Mouse (Mus musculus): ENCODE data around the gene Shmt2. TPM values are rescaled to one million over a fixed set of nuclear protein-coding genes. Genes with fewer than 3 reads are reported as not detected.

The Shmt2 gene
- total RNA-seq, 2 experiments from 2014 or later: 102 to 126 TPM

DNA sequence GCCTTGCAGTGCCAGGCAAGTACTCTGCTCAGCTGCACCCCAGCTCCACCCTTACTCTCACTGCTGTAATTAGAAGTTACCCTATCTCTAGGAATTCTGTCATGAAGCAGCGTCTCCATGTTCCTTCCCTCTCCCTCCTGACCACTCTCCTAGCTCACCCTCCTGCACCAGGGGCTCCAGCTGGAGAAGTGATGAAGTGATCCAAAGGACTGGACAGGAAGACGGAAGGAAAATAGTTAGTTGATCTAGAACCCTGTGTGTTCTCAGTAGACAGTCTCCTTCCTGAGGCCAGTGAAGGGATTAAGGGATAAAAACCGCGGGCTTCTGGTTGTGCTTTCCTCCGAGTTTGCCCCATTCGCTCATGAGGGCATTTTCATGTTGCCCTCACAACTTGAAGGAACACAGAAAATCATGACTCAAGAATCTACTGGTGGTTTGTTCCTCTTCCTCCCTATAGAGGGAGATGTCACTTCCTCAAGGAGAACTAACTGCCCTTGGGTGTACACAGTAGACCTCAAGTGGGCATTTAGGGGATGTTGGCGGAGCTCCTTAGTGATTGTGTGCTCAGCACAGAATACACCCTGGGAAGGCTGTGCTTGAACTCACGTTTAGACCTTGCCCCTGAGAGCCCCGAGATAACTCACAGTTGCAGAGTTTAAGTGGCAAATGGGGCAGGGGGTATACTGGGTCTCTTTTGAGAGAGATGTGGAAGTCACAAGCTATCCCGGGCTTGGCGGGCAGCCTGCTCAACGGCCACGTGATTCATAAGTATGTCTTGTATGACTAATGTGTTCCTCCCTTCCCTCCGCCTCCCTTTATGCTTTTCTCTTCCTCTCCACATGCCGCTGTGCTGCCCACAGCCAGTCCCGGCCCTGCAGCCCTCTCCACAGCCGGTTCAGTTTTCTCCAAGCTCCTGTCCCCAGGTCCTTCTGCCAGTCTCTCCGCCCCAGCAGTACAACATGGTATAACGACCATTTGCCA is 41.1 kb downstream of the Shmt2 start:
- peak; percentile 86 for ATAC-seq (replicated peaks; ENCODE audit: poor library complexity, severe bottlenecking)

DNA sequence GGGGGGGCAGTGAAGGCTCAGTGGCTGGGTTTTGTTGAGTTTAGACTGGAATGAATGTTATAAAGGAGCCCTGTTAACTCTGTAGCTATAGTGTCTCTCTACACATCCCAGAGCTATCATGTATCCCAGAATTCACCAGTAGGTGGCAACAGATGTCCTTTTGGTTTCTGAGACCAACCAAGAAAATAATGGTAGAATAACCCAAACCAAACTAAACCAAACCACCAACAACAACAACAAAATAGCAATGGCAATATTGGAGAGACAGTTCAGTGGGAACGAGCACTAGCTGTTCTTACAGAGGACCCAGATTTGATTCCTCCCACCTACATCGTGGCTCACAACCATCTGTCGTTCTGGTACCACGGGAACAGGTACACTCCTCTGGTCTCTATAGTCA is 43.1 kb downstream of the Shmt2 start:
- no peak for ATAC-seq (replicated peaks; ENCODE audit: poor library complexity, severe bottlenecking)

DNA sequence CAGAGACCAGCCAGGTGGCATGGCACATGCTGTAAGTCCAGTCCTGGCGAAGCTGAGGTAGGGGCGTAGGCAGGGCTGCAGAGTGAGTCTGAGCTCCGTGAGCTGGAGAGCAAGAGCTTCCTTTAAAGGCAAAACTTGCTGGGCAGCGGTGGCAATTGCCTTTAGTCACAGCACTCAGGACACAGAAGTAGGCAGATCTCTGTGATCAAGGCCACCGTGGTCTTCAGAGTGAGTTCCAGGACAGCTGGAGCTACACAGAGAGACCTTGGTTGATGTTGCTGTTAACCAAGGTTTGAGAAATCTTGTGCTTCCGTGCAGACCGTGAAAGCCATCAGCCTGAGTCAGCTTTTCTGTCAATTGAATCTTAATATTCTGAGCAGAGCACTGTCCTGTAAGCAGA is 44.9 kb downstream of the Shmt2 start:
- no peak for ATAC-seq (replicated peaks; ENCODE audit: poor library complexity, severe bottlenecking)

DNA sequence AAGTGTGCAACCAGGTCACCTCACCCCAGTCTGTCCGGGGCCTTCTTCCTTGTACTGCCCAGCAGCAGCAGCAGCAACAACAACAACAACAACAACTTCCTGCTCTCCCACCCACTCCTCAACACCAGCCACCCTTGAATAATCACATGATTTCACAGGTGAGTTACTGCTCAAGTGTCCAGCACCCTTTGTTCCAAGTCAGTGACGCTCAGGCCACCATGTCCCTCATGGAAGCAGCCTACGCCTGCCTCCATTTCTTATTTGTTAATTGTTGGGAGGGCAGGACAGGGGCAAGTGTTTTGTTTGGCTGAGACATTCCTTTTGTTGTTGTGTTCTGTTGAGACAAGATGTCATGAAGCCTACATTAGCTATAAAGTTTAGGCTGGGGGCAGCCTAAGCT is 45.7 kb downstream of the Shmt2 start:
- ATAC-seq (replicated peaks; ENCODE audit: poor library complexity, severe bottlenecking): no peak

DNA sequence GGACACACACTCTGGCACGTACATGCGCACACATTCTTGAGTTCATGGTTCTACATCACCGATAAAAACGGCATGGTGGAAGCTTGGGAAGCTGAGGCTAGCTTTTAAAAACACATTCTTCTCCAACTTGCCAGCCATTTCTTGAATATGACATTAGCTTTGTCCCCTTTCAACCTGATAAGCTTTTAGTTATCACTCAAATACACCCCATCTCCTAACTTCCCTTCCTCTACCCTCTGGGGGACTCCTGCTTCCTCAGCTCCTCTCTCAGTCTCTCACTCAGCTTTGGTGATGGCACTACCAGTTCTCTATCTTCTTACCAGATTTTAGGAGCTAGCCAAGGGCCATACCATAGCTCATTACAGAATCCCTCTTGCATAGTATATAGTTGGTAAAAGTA is 47.1 kb downstream of the Shmt2 start:
- no peak for ATAC-seq (replicated peaks; ENCODE audit: poor library complexity, severe bottlenecking)

DNA sequence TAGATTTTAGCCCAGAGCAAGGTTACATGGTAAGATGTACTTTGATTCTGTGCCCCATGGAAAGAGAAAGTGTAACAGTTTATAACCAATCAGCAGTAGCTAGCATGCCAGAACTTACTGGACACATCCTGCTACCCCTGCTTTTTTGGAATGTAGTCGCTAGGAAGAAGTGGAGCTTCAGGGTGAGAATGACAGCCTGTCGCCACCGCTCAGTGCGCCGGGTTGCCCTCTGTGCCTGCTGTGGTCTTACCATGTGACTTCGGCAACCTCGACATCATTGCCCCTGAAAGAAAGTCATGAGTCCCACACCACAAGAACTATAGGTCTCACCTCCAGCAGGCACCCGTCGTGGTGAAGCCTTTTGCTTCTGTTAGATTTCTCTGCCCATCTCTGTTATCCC is 49.5 kb downstream of the Shmt2 start:
- no peak for ATAC-seq (replicated peaks; ENCODE audit: poor library complexity, severe bottlenecking)

DNA sequence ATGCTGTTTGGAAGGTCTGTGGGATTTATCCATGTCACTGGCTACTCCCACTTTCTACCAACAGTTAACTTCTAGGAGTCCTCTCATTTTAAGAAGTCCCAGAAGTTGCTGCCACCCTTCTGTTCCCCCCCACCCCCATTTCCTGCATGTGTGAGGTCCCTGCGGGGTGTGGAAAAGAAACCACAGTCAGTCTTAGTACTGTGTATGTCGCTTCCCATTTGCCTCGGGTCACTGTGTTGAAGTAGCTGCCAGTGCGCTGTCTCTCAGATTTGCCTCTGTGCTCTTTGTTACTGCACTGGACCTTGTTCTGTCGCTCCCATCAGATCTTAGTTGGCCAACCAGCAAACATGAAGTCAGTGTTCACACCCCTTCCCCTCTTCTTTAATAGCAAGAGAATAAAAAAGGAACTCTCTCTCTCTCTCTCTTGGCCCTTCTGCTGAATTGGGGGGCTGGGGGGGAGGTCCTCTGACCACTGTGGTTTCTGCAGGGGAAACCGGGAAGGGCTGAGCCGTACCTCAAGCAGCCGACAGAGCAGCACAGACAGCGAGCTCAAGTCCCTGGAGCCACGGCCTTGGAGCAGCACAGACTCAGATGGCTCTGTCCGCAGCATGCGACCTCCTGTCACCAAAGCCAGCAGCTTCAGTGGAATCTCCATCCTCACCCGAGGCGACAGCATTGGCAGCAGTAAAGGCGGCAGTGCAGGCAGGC is 50.8 kb downstream of the Shmt2 start:
- peak; percentile 90 for ATAC-seq (replicated peaks; ENCODE audit: poor library complexity, severe bottlenecking)

Other genes with a start within 250 kb of the Shmt2 start
- gene Mbd6, start 233.4 kb downstream of the Shmt2 start, total RNA-seq (2014; fragmentation: Nextera tagmentation): 53.3 and 72.1 TPM in 2 replicates
- 4.1 TPM in 2 replicates for gene Mbd6, start 233.4 kb downstream of the Shmt2 start, total RNA-seq (2017)
- 63.0 and 105 TPM in 2 replicates for gene Mars, start 210.7 kb downstream of the Shmt2 start, total RNA-seq (2014; fragmentation: Nextera tagmentation)
- 193 and 221 TPM in 2 replicates for gene Mars, start 210.7 kb downstream of the Shmt2 start, total RNA-seq (2017)
- 46.0 and 53.1 TPM in 2 replicates for gene Arhgap9, start 200.5 kb downstream of the Shmt2 start, total RNA-seq (2014; fragmentation: Nextera tagmentation)
- gene Arhgap9, start 200.5 kb downstream of the Shmt2 start, total RNA-seq (2017): 34.7 and 51.8 TPM in 2 replicates
- not detected in 2 replicates for gene Gli1, start 180.5 kb downstream of the Shmt2 start, total RNA-seq (2014; fragmentation: Nextera tagmentation)
- gene Gli1, start 180.5 kb downstream of the Shmt2 start, total RNA-seq (2017): not detected in 2 replicates
- gene Inhbe, start 168.0 kb downstream of the Shmt2 start, total RNA-seq (2014; fragmentation: Nextera tagmentation): not detected in 2 replicates
- not detected in 2 replicates for gene Inhbe, start 168.0 kb downstream of the Shmt2 start, total RNA-seq (2017)
- not detected in 2 replicates for gene Inhbc, start 152.0 kb downstream of the Shmt2 start, total RNA-seq (2014; fragmentation: Nextera tagmentation)
- not detected in 2 replicates for gene Inhbc, start 152.0 kb downstream of the Shmt2 start, total RNA-seq (2017)
- gene R3hdm2, start 142.1 kb downstream of the Shmt2 start, total RNA-seq (2014; fragmentation: Nextera tagmentation): 50.6 and 56.7 TPM in 2 replicates
- gene R3hdm2, start 142.1 kb downstream of the Shmt2 start, total RNA-seq (2017): 25.1 and 44.5 TPM in 2 replicates
- 0.90 TPM in 1 of 2 replicates, not detected in the other for gene Stac3, start 20.8 kb downstream of the Shmt2 start, total RNA-seq (2014; fragmentation: Nextera tagmentation)
- 0.13 and 0.26 TPM in 2 replicates for gene Stac3, start 20.8 kb downstream of the Shmt2 start, total RNA-seq (2017)
- gene Ndufa4l2, start 7.5 kb downstream of the Shmt2 start, total RNA-seq (2014; fragmentation: Nextera tagmentation): 1.2 TPM in 1 of 2 replicates, not detected in the other
- gene Ndufa4l2, start 7.5 kb downstream of the Shmt2 start, total RNA-seq (2017): not detected in 2 replicates
- not detected in 2 replicates for gene Nxph4, start 12.1 kb upstream of the Shmt2 start, total RNA-seq (2014; fragmentation: Nextera tagmentation)
- not detected in 2 replicates for gene Nxph4, start 12.1 kb upstream of the Shmt2 start, total RNA-seq (2017)
- 13.9 and 15.0 TPM in 2 replicates for gene Lrp1, start 98.7 kb upstream of the Shmt2 start, total RNA-seq (2014; fragmentation: Nextera tagmentation)
- 5.7 and 18.1 TPM in 2 replicates for gene Lrp1, start 98.7 kb upstream of the Shmt2 start, total RNA-seq (2017)
- gene Stat6, start 120.5 kb upstream of the Shmt2 start, total RNA-seq (2014; fragmentation: Nextera tagmentation): 71.6 and 82.1 TPM in 2 replicates
- 46.0 and 67.5 TPM in 2 replicates for gene Stat6, start 120.5 kb upstream of the Shmt2 start, total RNA-seq (2017)
- gene Nemp1, start 144.5 kb upstream of the Shmt2 start, total RNA-seq (2014; fragmentation: Nextera tagmentation): 14.7 and 18.9 TPM in 2 replicates
- gene Nemp1, start 144.5 kb upstream of the Shmt2 start, total RNA-seq (2017): 21.7 TPM in 2 replicates
- gene Nab2, start 146.1 kb upstream of the Shmt2 start, total RNA-seq (2014; fragmentation: Nextera tagmentation): 7.3 and 11.4 TPM in 2 replicates
- 2.6 and 4.7 TPM in 2 replicates for gene Nab2, start 146.1 kb upstream of the Shmt2 start, total RNA-seq (2017)
- not detected in 2 replicates for gene Myo1a, start 182.7 kb upstream of the Shmt2 start, total RNA-seq (2014; fragmentation: Nextera tagmentation)
- not detected in 2 replicates for gene Myo1a, start 182.7 kb upstream of the Shmt2 start, total RNA-seq (2017)
- gene Tac2, start 202.0 kb upstream of the Shmt2 start, total RNA-seq (2014; fragmentation: Nextera tagmentation): not detected in 2 replicates
- not detected in 2 replicates for gene Tac2, start 202.0 kb upstream of the Shmt2 start, total RNA-seq (2017)
- 6.7 and 7.2 TPM in 2 replicates for gene Zbtb39, start 217.1 kb upstream of the Shmt2 start, total RNA-seq (2014; fragmentation: Nextera tagmentation)
- gene Zbtb39, start 217.1 kb upstream of the Shmt2 start, total RNA-seq (2017): 2.6 and 3.6 TPM in 2 replicates
- gene Gpr182, start 229.3 kb upstream of the Shmt2 start, total RNA-seq (2014; fragmentation: Nextera tagmentation): not detected in 2 replicates
- not detected in 2 replicates for gene Gpr182, start 229.3 kb upstream of the Shmt2 start, total RNA-seq (2017)
- gene Rdh1, start 237.3 kb upstream of the Shmt2 start, total RNA-seq (2014; fragmentation: Nextera tagmentation): not detected in 2 replicates
- not detected in 2 replicates for gene Rdh1, start 237.3 kb upstream of the Shmt2 start, total RNA-seq (2017)
- not detected in 2 replicates for gene Rdh16f1, start 237.3 kb upstream of the Shmt2 start, total RNA-seq (2014; fragmentation: Nextera tagmentation)
- not detected in 2 replicates for gene Rdh16f1, start 237.3 kb upstream of the Shmt2 start, total RNA-seq (2017)